Mouse (Mus musculus) myocyte (in vitro differentiated cells): ENCODE measurements at regions not wholly inside any gene's neighbourhood (a gene's known extent, or its start where the extent isn't known, plus 50 kb on each side); places are given as distances from the start of the nearest gene placed in this dataset.

ENCODE experiments used
- H3K27me3 ChIP-seq: one replicate; pipeline ENCODE4 v1.6.1; 2011; ENCODE audit not compliant: control insufficient read depth, insufficient read depth, insufficient read length
- H3K36me3 ChIP-seq: one replicate; pipeline ENCODE4 v1.6.1; 2011; ENCODE audit not compliant: control insufficient read depth, insufficient read depth
- H3K4me2 ChIP-seq: one replicate; pipeline ENCODE4 v1.6.1; 2011; ENCODE audit warnings: low read depth, control low read depth
- H3K4me3 ChIP-seq: one replicate; pipeline ENCODE4 v1.5.1; 2011; ENCODE audit warnings: mild to moderate bottlenecking, control low read depth, moderate library complexity
- H3K79me2 ChIP-seq: one replicate; pipeline ENCODE4 v1.6.1; 2011; ENCODE audit not compliant: control insufficient read depth, insufficient read depth
- H3ac ChIP-seq: one replicate; pipeline ENCODE4 v1.6.1; 2011; ENCODE audit not compliant: control insufficient read depth, insufficient read length
- CEBPB ChIP-seq: IDR thresholded peaks from 2 replicates; pipeline ENCODE4 v1.6.1; 2011; ENCODE audit warnings: mild to moderate bottlenecking, moderate library complexity; ENCODE audit not compliant: poor library complexity, insufficient read depth, severe bottlenecking
- E2F4 ChIP-seq: IDR thresholded peaks from one replicate; pipeline ENCODE4 v1.6.1; 2011; ENCODE audit warnings: mild to moderate bottlenecking, control low read depth, moderate library complexity; ENCODE audit not compliant: insufficient read depth
- MAX ChIP-seq: IDR thresholded peaks from one replicate; pipeline ENCODE4 v1.6.1; 2011; ENCODE audit warnings: low read depth, mild to moderate bottlenecking, control low read depth
- MYOD1 ChIP-seq, 3 experiments: IDR thresholded peaks; one replicate each; pipeline ENCODE4 v1.6.1; 2011; ENCODE audit warnings: control low read depth in 2 of 3, low read depth in 2 of 3, mild to moderate bottlenecking in 2 of 3, moderate library complexity in 1 of 3; ENCODE audit not compliant: insufficient read length in 2 of 3, control insufficient read depth in 1 of 3
- MYOG ChIP-seq, 3 experiments: IDR thresholded peaks; one replicate each; pipeline ENCODE4 v1.6.1; 2011; ENCODE audit warnings: control low read depth in 2 of 3, low read depth in 2 of 3, mild to moderate bottlenecking in 2 of 3; ENCODE audit not compliant: insufficient read length in 2 of 3, control insufficient read depth in 1 of 3, insufficient read depth in 1 of 3
- POLR2A ChIP-seq: IDR thresholded peaks from one replicate; pipeline ENCODE4 v1.6.1; 2011; ENCODE audit warnings: low read depth, mild to moderate bottlenecking, control low read depth, moderate library complexity; ENCODE audit not compliant: insufficient read length
- POLR2AphosphoS2 ChIP-seq: IDR thresholded peaks from one replicate; pipeline ENCODE4 v1.6.1; 2011; ENCODE audit warnings: low read depth, control low read depth; ENCODE audit not compliant: insufficient read length
- REST ChIP-seq: IDR thresholded peaks from one replicate; pipeline ENCODE4 v1.6.1; 2011; ENCODE audit warnings: mild to moderate bottlenecking, control low read depth, moderate library complexity; ENCODE audit not compliant: insufficient read depth, insufficient read length
- SRF ChIP-seq: IDR thresholded peaks from one replicate; pipeline ENCODE4 v1.6.1; 2011; ENCODE audit warnings: low read depth; ENCODE audit not compliant: control insufficient read depth, insufficient read length
- TCF12 ChIP-seq: IDR thresholded peaks from one replicate; pipeline ENCODE4 v1.6.1; 2011; ENCODE audit warnings: mild to moderate bottlenecking, control low read depth; ENCODE audit not compliant: poor library complexity, insufficient read depth, severe bottlenecking
- TCF3 ChIP-seq: IDR thresholded peaks from one replicate; pipeline ENCODE4 v1.6.1; 2011; ENCODE audit warnings: low read depth, control low read depth; ENCODE audit not compliant: insufficient read length
- USF1 ChIP-seq: IDR thresholded peaks from one replicate; pipeline ENCODE4 v1.6.1; 2011; ENCODE audit warnings: low read depth, mild to moderate bottlenecking, control low read depth, moderate library complexity

DNA sequence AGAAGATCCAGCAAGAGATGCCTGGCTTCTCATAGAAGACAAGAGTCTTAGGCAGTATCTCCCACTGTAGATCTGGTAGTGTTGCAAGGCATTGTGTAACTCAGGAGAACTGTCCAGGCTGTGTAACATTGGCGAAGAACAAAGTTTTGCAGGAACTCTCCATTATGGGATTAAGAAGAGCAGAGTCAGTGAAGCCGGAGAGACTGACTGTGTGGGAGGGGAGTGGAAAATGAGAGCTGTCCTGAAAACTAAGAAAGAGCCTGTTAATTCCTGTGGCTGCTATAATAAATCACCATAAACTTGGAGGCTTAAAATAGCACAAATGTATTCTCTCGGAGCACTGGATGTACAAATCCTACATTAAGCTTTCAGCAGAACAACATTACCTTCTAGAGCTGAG lies 257.5 kb upstream of the Prickle1 start:
- H3K4me3 ChIP-seq = no peak overlapping the region
- H3K27me3 ChIP-seq = no peaks in the 10 kb centered on the region
- H3K36me3 ChIP-seq = no peaks in the 10 kb centered on the region
- TF ChIP-seq MAX (no peak), E2F4 (no peak), TCF12 (no peak), TCF3 (no peak), POLR2A (no peak), POLR2AphosphoS2 (no peak), REST (no peak), SRF (no peak), MYOG (IDR thresholded peaks at IDR 0.05; ENCODE audit: control insufficient read depth in 1 of 3, insufficient read depth in 1 of 3, insufficient read length in 2 of 3, low read depth in 2 of 3) (no peak), MYOD1 (IDR thresholded peaks at IDR 0.05; ENCODE audit: control insufficient read depth in 1 of 3, insufficient read length in 2 of 3, low read depth in 2 of 3) (no peak)
- no peak overlapping the region for H3ac ChIP-seq
- no peaks in the 10 kb centered on the region for H3K79me2 ChIP-seq
- peak overlapping the region; percentile 8 for H3K4me2 ChIP-seq

DNA sequence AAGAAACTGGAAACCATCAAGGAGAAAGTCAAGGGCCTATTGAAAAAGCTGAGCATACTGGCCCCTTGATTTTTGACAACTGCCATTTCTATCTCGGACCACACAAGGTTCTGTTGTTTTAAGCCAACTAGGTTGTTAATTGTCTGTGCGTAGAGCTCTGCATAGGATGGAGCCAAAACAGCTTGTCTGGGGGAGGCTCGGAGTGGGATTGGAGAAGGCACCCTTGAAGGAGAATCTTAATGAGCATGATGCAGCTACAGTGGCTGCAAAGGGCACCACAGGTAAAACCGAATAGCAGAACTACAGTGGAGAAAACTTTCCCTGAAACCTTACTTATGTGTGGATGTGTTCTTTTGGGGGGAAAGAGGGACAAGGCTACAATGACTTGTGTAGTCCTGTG lies 256.4 kb upstream of the Prickle1 start:
- Histone ChIP-seq H3K27me3 (no peaks in the 10 kb centered on the region), H3K4me2 (no peak overlapping the region), H3K4me3 (no peak overlapping the region), H3K79me2 (no peaks in the 10 kb centered on the region), H3K36me3 (no peaks in the 10 kb centered on the region), H3ac (no peak overlapping the region)
- no peak for TF ChIP-seq CEBPB
- no peak for TF ChIP-seq TCF12
- no peak for TF ChIP-seq POLR2A
- no peak for TF ChIP-seq E2F4
- no peak for TF ChIP-seq TCF3
- no peak for TF ChIP-seq MAX
- no peak for TF ChIP-seq POLR2AphosphoS2
- no peak for TF ChIP-seq REST
- TF ChIP-seq USF1 = no peak
- TF ChIP-seq MYOD1 (IDR thresholded peaks at IDR 0.05; ENCODE audit: control insufficient read depth in 1 of 3, insufficient read length in 2 of 3, low read depth in 2 of 3) = no peak
- no peak for TF ChIP-seq MYOG (IDR thresholded peaks at IDR 0.05; ENCODE audit: control insufficient read depth in 1 of 3, insufficient read depth in 1 of 3, insufficient read length in 2 of 3, low read depth in 2 of 3)
- TF ChIP-seq SRF = no peak

DNA sequence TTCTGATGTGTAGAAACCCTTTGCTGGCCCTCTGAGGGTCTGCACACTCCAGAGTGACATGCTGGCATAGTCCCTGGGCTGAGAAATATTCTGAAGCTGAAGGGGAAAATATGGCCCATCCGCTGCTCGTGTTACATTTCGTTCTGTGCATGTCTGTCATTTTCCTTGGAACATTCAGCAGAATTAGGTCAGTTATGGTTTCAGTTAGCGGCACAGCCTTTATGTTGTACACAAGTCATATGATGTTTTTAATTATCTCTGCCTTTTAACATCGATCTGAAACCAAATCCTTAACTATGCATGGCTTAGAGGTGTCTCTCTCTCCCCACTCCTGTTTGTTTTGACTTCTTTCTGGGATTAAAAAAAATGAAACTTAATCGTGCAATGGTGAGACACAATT lies 254.7 kb upstream of the Prickle1 start:
- H3K36me3 ChIP-seq = no peaks in the 10 kb centered on the region
- no peak for TF ChIP-seq TCF3
- no peak for TF ChIP-seq MYOG (IDR thresholded peaks at IDR 0.05; ENCODE audit: control insufficient read depth in 1 of 3, insufficient read depth in 1 of 3, insufficient read length in 2 of 3, low read depth in 2 of 3)
- TF ChIP-seq TCF12 = no peak
- no peak for TF ChIP-seq MAX
- no peak for TF ChIP-seq USF1
- no peak for TF ChIP-seq CEBPB
- TF ChIP-seq SRF = no peak
- no peak for TF ChIP-seq POLR2A
- TF ChIP-seq POLR2AphosphoS2 = no peak
- H3K27me3 ChIP-seq = no peaks in the 10 kb centered on the region
- no peak overlapping the region for H3K4me3 ChIP-seq
- peak overlapping the region; percentile 9 for H3K4me2 ChIP-seq
- no peak overlapping the region for H3ac ChIP-seq
- no peaks in the 10 kb centered on the region for H3K79me2 ChIP-seq

GRCm38 (mm10) chr15:93848830-93849229 lies 253.1 kb upstream of the Prickle1 start:
- no peak overlapping the region for H3K4me2 ChIP-seq
- TF ChIP-seq REST (no peak), TCF3 (no peak), USF1 (no peak), MYOD1 (IDR thresholded peaks at IDR 0.05; ENCODE audit: control insufficient read depth in 1 of 3, insufficient read length in 2 of 3, low read depth in 2 of 3) (no peak), E2F4 (no peak), SRF (no peak), POLR2AphosphoS2 (no peak), CEBPB (no peak), MAX (no peak), MYOG (IDR thresholded peaks at IDR 0.05; ENCODE audit: control insufficient read depth in 1 of 3, insufficient read depth in 1 of 3, insufficient read length in 2 of 3, low read depth in 2 of 3) (no peak)
- H3ac ChIP-seq = no peak overlapping the region
- no peaks in the 10 kb centered on the region for H3K36me3 ChIP-seq
- no peaks in the 10 kb centered on the region for H3K79me2 ChIP-seq
- H3K4me3 ChIP-seq = no peak overlapping the region
- no peaks in the 10 kb centered on the region for H3K27me3 ChIP-seq

- Histone ChIP-seq H3K4me3 (no peak overlapping the region), H3K27me3 (no peaks in the 10 kb centered on the region), H3K36me3 (no peaks in the 10 kb centered on the region), H3K4me2 (no peak overlapping the region), H3K79me2 (no peaks in the 10 kb centered on the region), H3ac (no peak overlapping the region)
- TF ChIP-seq MYOD1 (IDR thresholded peaks at IDR 0.05; ENCODE audit: control insufficient read depth in 1 of 3, insufficient read length in 2 of 3, low read depth in 2 of 3) = no peak
- TF ChIP-seq REST = no peak
- TF ChIP-seq TCF12 = no peak
- no peak for TF ChIP-seq POLR2AphosphoS2
- no peak for TF ChIP-seq SRF
- no peak for TF ChIP-seq USF1
These were observed 251.1 kb upstream of the Prickle1 start for GRCm38 (mm10) chr15:93846797-93847196.
